Mouse (Mus musculus): ENCODE data around the gene Aspdh.
A peak's percentile ranks its signal among the peaks of the same experiment; 100 is the strongest.

Aspdh gene

GRCm38 (mm10) chr7:44446070-44446855 is 18.9 kb upstream of the Aspdh start:
- ATAC-seq (ENCODE audit: low TSS enrichment), result 0 out of 2 replicates have a peak, but pooled peaks have one; percentile 5

GRCm38 (mm10) chr7:44453256-44453655 is 11.9 kb upstream of the Aspdh start:
- no peak for ATAC-seq (ENCODE audit: low TSS enrichment)

GRCm38 (mm10) chr7:44456302-44456701 is 8.9 kb upstream of the Aspdh start:
- no peak for ATAC-seq (ENCODE audit: low TSS enrichment)

- no peak for ATAC-seq (ENCODE audit: low TSS enrichment)
Measured at GRCm38 (mm10) chr7:44460067-44460466, 5.1 kb upstream of the Aspdh start.

GRCm38 (mm10) chr7:44460767-44461502 is 4.3 kb upstream of the Aspdh start:
- no peak for ATAC-seq (ENCODE audit: low TSS enrichment)

- ATAC-seq (ENCODE audit: low TSS enrichment), result no peak
Measured at GRCm38 (mm10) chr7:44461503-44462217, 3.5 kb upstream of the Aspdh start.

- ATAC-seq (ENCODE audit: low TSS enrichment), result no peak
Measured at GRCm38 (mm10) chr7:44462218-44463055, 2.8 kb upstream of the Aspdh start.

- ATAC-seq (ENCODE audit: low TSS enrichment), result no peak
Measured at GRCm38 (mm10) chr7:44463056-44463425, 2.1 kb upstream of the Aspdh start.

- ATAC-seq (ENCODE audit: low TSS enrichment), result no peak
Measured at GRCm38 (mm10) chr7:44463556-44464225, 1.5 kb upstream of the Aspdh start.

GRCm38 (mm10) chr7:44464511-44464910 is 680 bp upstream of the Aspdh start:
- ATAC-seq (ENCODE audit: low TSS enrichment), result peak; percentile 17

- no peak for ATAC-seq (ENCODE audit: low TSS enrichment)
Measured at GRCm38 (mm10) chr7:44466006-44466887, 1.1 kb downstream of the Aspdh start.

- ATAC-seq (ENCODE audit: low TSS enrichment), result no peak
Measured at GRCm38 (mm10) chr7:44466888-44467311, 1.7 kb downstream of the Aspdh start.

- peak; percentile 82 for ATAC-seq (ENCODE audit: low TSS enrichment)
Measured at GRCm38 (mm10) chr7:44467811-44468411, 2.7 kb downstream of the Aspdh start, which contains the start of gene Josd2. Gene Josd2 (plus strand): TSS chr7:44467980.

- no peak for ATAC-seq (ENCODE audit: low TSS enrichment)
Measured at GRCm38 (mm10) chr7:44468644-44469285, 3.6 kb downstream of the Aspdh start.

- ATAC-seq (ENCODE audit: low TSS enrichment), result no peak
Measured at GRCm38 (mm10) chr7:44469677-44470675, 4.8 kb downstream of the Aspdh start.

- no peak for ATAC-seq (ENCODE audit: low TSS enrichment)
Measured at GRCm38 (mm10) chr7:44470696-44471612, 5.8 kb downstream of the Aspdh start.
